Mouse (Mus musculus): ENCODE measurements around the gene Enho.
A peak's percentile ranks its signal among the peaks of the same experiment; 100 is the strongest.

DNA sequence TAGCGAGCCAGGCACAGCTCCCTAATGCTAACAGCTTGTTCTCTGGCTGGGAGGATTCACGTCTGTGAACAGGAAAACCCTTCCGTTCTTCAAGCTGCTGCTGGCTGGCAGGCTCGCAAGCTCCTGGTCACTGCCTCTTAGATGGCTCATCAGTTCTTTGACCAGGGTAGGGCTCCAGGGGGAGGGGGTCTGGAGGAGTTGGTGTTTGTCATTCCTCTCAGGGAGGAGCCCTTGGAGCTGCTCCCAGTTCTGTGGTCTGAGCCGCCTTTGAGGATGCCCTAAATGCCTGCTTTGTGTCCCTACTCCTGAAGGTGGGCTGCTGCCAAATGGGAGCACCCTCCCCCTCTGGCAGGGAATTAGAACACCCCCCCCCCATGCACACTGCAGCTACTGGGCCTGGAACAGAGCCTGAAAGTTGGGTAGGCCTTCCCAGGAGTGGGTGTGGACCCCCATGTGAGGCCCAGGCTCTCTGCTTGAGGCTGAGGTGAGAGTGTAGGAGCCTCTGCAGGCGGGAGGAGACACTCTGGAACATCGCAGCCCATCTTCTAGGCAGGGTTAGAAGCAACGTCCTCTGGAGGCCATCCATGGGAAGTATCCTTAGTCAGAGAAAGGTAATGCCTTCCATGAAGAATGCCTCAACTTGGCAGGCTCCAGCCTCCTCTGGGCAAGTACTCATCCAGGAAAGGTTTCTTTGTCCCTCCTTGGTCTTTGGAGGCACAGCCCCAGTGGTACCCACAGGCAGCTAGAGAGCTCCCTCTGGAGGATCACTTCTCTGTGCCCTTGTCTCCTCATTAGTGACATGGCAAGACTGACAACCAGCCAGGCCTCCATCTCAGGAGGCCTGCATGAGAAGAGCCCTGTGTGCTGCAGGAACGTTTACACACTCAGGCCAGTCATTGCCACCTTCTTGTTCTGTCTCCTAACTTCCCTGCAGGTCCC lies 24.2 kb downstream of the Enho start:
- TF ChIP-seq CHD2 (IDR thresholded peaks at IDR 0.05; ENCODE audit: low read length) (no peak), CTCF (conservative IDR thresholded peaks at IDR 0.05 in 1 of 2, IDR thresholded peaks at IDR 0.05 in 1 of 2; ENCODE audit: low read depth in 2 of 2, low read length in 2 of 2) (peak in 1 of 2 experiments; percentile 47; a peak in 2 of 4 replicates), BHLHE40 (IDR thresholded peaks at IDR 0.05; ENCODE audit: low read depth, low read length) (no peak), POLR2A (IDR thresholded peaks at IDR 0.05; ENCODE audit: low read depth, low read length) (no peak), EP300 (IDR thresholded peaks at IDR 0.05; ENCODE audit: low read length) (no peak), MAFK (IDR thresholded peaks at IDR 0.05; ENCODE audit: insufficient replicate concordance, low read length) (no peak), MAZ (IDR thresholded peaks at IDR 0.05; ENCODE audit: low read depth, low read length) (no peak), USF1 (IDR thresholded peaks at IDR 0.05; ENCODE audit: low read depth, low read length) (no peak), SIN3A (IDR thresholded peaks at IDR 0.05; ENCODE audit: low read length) (no peak), ZMIZ1 (IDR thresholded peaks at IDR 0.05; ENCODE audit: low read depth, low read length) (no peak)
